Mouse (Mus musculus): Measurements from ENCODE around the gene Vac14.

Vac14 gene

DNA sequence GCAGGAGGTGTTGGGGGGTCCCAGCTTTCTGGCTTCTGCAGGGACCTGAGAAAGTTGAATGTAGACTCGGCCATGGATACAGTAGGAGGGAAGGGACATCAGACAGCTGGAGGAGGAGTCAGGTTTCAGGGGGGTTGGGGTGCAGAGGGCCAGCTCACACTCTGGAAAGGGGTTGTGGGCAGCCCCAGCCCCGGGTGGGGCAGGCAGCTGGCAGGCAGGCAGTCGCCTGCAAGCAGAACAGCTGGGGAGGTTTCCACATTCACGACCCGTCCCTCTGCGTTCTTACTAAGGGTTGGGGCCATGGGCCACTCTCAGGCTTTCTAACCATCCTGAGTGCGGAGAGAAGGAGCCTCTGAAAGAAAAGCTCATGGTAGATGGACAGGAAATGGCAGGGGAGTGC, 98.7 kb downstream of the Vac14 start:
- no peak for DNase-seq (ENCODE audit: low spot score in 2 of 2)

DNA sequence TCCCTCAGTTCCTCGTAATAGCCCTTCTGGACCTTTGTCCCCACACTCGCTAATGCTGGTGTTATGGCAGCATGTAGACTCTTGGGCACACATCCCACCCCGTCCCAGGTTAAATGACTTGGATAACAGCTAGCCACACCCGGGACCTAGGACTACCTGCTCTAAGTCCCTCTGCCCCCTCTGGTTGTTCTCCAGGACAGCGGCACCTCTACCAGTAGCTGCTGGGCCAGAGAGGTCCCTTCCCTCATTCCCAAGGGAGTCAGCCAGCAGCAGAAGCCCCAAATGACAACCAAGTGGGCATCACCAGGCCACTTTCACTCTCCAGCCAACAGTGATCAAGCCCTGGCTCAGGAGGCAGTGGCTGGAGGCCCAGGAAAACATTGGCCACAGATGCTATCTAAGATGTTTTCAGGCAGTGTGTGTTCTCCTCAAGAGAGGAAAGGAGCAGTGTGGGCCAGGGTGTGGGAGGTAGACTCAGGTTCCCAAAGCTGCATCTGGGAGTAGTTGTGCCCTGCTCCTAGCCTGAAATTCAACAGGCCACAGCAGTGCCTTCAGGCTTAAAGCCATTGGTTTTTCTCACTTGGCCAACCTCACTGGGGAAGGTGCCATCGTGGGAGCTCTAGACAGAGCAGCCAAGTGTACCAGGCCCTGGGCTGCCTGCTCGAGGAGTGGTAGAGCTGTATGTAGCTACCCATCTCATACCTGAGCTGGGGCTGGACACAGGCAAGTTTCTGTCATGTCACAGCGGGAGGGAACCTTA, 100.0 kb downstream of the Vac14 start:
- DNase-seq (ENCODE audit: low spot score in 2 of 2) = no peak

DNA sequence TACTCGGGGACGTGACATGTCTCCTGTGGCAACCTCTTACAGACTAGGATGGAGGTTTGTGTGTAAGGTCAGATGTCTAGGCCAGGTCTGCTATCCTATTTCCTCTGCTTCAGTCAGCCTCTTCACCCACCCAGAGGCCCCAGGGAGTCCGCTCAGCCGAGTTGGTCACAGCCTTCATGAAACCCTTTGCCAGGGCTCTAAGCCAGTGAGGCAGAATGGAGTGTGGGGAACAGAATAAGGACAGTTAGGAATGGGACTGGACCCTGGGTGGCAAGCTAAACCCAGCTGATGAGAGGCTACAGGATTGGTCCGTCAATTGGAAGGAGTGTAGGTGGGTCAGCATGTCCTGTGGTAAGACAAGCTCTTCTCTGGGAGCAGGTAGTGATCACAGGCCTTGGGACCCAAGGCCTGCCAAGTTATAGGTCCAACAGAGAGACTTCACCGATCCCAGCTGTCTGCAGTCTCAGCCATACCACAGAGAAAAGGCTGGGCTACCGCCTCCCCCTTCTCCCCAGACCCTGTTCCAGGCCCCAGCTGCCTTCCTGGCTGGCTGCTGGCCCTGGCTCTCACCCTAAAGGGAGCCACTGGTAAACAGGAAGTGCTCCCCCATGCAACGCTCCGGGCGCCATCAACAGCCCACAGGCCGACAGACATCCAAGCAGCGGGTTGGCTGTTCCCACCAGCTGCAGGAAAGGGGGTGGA, 100.7 kb downstream of the Vac14 start:
- DNase-seq (ENCODE audit: low spot score in 2 of 2) = peak in 1 of 2 experiments; percentile 67

DNA sequence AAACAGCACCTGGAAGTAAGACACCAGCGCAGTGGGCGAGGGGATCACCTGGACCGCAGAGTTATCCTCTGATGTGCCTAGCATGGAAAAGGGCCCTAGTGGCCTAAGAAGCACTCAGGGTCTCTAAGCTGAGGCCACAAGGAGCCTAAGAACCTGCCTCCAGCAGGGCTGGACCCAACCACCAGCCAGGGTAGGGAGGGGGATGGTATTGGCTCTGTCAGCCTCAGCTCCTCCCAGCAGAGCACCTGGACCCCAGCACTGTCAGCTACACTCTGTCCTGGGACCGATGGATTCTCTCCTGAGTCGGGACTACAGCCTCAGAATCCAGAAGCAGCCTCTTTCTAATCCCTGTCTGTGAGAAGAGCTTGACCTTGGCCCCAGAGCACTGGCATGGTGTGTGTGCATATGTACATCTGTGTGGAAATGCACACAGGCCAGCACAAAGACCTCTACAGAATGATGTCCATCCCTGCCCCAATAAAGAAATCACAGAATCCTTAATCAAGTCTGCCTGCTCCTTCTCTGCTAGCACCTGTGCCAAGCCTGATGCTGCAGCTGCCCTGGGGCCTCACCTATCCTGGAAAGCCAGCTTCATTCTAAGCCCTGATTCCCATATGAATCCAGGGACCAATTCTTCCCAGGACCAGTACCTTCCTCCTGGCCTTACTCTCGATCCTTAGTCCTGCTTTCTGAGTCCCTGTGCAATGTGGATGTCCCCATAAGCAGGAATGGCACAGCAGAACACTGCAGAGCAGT, 101.7 kb downstream of the Vac14 start:
- no peak for DNase-seq (ENCODE audit: low spot score in 2 of 2)

DNA sequence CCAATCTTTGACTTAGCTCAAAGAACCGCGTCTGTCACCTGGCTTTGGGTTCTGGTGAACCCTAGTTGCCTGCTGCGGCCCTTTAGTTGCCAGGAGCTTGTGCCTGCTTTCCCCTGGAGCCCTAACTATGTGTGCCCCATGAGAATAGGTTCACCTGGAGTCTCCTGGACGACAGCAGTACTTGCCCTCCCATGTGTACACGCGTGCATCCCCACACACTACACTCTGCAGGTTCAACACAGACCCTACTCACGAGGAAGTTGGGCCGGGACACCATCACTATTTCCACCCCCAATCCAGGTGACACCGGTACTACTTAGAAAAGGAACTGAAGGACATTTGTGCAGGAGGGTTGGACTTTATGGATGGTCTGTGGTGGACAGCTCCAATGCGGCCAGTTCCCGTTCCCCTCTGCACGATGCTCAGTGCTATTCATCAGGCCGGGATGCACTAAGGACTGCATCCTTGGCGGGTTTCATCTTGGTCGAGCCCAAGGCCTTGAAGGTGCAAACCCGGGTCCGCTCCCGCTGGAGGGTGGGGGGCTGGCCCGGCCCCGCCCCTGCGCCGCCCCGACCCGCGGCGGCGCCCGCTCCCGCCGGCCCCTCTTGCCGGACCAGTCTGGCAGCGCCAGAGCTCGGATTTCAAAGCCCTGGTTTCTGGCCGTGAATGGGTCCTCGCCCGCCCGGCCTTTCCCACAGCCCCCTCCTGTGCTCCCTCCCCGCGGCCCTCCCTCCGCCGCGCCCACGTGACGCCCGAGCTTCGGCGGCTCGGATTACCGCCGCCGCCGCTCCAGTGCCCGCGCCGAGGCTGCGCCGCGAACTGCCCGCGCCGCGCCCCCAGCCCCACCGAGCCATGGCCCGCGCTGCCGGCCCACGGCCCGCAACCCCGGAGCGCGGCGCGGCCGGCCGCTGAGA, 102.6 kb downstream of the Vac14 start, which contains the start of gene Mtss1l:
Gene Mtss1l, plus strand, starts transcription at position 792 of the 914 bp plus-strand sequence.
- peak; percentile 71 to 81 for DNase-seq (ENCODE audit: low spot score in 2 of 2)

DNA sequence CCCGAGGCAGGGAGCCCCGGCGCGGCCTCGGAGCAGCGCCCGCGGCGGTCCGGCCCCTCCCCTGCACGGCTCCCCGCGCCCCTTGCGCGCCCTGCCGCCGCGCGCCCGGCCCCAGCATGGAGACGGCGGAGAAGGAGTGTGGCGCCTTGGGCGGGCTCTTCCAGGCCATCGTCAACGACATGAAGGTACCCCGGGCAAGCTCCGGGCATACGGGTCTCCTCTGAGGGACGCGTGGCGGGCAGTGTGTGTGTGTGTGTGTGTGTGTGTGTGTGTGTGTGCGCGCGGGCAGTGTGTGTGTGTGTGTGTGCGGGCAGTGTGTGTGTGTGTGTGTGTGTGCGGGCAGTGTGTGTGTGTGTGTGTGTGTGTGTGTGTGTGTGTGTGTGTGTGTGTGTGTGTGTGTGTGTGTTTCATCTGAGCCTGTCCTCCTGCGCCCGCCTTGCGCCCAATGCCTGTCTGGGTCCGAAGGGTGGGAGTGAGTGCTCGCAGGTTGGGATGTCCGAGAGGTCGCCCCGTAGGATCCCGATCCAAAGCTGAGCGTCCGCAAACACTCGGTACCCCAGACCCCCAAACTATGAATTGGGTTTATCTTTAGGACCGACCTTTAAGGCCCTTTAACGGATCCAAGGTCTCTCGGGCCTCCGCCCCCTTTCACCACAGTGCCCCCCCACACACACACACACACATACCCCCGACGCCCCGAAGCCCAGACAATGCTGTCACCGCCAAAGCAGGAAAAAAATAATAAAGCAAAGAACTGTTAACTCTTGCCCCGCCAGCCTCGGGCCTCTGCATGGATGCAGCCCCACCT, 103.4 kb downstream of the Vac14 start:
- peak in 1 of 2 experiments; percentile 51 for DNase-seq (ENCODE audit: low spot score in 2 of 2)

DNA sequence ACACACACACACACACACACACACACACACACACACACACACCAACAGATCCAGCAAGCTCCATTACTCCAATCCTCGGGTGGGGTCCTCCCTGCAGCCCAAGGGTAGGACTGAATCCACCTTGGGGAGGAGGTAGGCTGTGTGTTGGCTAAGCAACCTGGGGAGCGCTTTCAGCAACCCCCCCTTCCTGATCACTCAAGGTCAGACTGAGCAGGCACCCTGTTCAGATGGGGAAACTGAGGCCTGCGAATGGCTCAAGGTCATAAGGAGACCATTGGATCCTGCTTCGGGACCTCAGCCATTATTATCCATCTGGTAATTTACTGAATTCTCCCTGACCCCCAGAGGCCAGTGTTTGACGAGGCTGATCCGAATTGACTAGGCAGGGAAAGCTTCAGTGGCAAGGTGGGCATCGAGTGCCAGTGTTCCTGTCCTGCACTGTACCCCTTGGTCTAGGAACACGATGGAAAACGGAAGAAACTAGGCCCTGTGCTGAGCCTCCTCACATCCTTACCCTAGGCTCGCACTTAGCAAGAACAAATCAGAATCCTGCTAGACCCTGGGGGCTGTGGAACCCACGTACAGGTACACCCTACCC, 104.1 kb downstream of the Vac14 start:
- no peak for DNase-seq (ENCODE audit: low spot score in 2 of 2)

DNA sequence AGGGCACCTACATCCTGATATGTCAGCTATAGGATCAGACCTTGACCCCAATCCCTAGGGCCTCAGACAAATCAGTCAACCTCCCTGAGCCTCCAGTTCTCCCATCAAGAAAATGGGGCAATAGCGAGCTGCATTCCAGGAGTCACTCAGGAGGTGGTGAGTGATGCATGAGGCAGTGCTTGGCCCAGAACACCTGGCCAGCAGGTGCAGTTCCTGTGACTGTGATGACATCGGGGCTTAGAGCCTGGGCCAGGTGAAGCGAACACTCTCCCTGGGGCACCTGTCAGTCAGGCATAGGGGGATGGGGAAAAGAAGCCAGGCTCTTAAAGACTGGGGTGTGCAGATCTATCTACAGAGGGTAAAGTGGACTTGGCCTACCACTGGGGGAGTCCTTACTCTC, 106.1 kb downstream of the Vac14 start:
- DNase-seq (ENCODE audit: low spot score in 2 of 2) = no peak

DNA sequence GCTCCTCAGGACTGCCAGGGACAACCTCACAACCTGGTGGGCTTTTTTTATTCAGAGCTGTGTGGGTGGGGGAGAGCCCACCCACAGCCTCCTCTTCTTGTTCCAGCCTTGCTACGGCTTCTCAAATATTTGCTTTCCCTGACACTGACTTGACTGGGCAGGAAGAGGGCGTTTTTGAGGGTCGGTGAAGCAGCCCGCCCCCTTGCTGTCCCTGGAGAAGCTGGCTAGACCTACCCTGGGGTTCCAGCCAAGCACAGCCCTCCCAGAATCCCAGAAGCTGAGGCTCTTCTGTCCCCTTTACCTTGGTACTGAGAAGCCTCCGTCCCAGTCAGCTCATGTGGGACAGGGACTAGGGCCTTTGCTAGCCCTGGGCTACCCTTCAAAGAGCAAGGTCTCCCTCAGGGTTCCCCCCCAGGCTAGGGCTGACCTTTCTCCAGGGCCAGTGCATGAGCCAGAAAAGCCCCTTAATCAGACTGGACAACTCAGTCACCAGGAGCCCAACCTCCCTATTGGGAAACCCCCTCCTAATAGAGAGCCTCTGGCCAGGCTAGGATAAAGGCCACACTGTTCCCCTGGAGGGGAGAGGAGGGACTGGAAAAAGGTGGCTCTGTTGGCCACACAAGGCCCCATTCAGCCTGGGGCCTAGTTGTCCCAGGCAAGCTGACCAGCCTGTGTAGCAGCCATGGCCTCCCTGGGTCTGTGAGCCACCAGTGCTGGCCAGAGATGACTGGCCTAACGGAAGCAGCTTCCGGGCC, 106.9 kb downstream of the Vac14 start:
- no peak for DNase-seq (ENCODE audit: low spot score in 2 of 2)

DNA sequence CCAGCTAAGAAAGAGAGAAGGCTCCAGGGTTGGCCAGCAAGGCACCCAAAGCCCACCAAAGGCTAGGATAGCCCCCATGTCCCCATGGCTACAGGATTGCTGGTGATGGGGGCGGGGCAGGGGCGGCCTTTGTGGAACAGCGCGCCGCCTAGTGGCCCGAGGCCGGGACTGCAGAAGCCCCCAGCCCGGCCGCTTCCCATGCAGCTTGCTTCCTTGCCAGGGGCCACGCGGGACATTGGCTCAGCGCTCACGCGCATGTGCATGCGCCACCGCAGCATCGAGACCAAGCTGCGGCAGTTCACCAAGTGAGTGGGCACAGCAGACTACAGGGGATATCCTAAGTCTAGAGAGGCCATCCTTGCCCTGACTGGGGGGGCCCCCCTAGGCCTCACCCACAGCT, 108.5 kb downstream of the Vac14 start:
- peak; percentile 84 to 95 for DNase-seq (ENCODE audit: low spot score in 2 of 2)

DNA sequence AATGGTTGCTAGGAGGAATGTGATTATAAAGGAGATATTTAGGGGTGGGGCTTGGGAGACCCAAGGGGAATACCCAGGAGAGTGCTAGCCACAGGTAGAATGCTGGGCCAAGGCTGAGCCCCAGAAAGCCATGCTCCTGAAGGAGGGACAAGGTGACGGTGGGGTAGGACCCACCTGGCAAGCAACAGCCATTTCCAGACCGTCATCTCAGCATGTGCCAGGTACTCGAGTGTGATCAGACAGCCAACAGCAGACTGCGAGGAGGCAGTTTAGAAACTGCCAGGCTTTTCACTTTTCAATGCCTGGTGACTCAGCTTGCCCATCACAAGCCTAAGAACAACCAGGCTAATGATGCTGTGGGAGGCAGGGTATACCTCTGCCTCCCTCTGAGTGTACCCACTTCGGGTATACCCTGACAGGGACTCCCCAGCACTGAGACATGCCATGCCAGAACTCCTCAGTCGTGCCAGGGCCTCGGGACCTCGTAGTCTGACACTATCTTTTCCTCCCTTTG, 113.0 kb downstream of the Vac14 start:
- DNase-seq (ENCODE audit: low spot score in 2 of 2) = no peak

DNA sequence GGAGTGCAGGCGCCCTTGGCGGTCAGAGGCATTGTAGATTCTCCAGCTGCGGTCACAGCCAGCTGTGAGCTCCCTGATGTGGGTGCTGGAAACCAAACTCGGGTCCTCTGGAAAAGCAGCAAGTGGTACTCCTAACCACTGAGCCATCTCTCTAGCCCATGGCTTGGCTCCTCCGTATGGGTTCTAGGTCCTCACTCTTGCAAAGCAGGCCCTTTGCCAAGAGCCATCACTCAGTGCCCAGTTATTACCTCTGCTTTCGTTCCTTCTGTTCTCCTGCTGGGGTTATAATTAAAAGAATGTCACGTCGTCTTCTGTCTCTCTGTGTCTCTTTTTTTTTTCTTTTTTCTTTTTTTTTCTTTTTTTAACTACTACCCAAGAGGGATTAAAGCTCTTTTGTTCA, 114.7 kb downstream of the Vac14 start:
- DNase-seq (ENCODE audit: low spot score in 2 of 2) = no peak

DNA sequence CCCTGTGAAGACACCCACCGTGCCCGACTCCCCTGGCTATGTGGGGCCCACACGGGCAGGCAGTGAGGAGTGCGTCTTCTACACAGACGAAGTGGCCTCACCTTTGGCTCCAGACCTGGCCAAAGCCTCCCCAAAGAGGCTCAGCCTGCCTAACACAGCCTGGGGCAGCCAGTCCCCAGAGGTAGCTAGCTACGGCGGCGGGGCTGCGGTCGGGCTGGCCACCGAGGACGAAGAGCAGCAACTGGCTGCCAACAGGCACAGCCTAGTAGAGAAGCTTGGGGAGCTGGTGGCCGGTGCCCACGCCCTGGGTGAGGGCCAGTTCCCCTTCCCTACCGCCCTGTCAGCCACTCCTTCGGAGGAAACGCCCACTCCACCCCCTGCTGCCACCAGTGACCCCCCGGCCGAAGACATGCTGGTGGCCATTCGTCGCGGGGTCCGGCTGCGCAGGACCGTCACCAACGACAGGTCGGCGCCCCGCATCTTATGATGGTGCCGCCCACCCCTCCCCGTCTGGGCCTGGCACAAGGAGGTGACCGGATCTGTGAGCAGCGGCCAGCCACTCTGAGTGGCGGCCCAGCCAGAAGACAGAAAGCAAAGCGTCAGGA, 120.3 kb downstream of the Vac14 start:
- peak in 1 of 2 experiments; percentile 19 for DNase-seq (ENCODE audit: low spot score in 2 of 2)

DNA sequence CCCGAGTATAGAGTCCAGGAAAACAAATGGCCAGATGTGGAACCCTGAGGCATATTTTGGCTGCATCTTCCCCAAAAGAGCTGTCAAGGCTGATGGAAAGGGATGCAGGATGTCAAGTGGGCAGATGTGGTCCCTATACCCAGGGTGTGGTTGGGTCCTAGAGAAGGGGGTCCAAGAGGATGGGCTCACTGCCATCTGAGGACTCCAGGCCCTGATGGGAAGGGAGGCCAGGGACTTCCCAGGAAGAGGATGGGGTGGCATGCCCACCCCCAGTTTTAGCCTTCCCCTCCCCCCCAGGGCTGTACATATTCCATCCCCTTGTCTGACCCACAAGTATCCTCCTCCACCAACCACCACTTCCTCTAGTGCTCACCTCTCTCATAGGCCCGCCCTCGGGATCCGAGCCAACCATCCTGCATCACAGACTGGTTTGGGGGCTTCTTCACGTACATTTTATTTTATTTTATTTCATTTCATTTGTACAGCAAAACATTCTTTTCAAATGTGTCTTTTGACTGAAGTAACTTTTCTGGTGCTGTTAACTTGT, 122.3 kb downstream of the Vac14 start:
- no peak for DNase-seq (ENCODE audit: low spot score in 2 of 2)

DNA sequence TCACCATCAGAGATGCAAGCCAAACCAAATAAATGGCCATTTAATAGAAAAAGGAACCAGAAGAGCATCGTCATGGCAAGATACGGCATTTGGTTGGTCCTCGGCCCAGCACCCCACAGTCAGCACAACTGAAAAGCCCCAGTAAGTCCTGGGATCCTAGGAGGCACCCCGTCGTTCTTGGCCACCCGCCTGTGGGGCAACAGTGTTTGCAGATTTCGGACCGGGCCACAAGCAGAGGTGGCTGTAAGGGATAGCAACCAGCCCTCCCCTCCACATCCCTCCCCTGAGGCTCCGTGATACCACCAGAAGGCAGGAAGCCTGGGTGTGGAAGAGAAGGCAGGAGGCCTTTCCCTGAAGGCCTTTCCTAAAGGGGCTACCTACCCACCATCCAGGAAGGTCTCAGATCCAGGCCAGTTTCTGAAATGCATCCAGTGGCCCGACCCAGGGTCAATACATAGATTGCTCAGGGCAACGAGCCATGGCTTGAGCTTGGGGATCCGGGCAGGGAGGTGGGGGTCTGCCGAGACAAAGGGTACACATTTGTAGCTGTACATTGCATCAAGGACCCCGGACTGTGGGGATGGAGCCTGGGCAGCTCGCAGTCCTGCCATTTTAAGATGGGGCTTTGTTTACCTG, 123.5 kb downstream of the Vac14 start:
- no peak for DNase-seq (ENCODE audit: low spot score in 2 of 2)

DNA sequence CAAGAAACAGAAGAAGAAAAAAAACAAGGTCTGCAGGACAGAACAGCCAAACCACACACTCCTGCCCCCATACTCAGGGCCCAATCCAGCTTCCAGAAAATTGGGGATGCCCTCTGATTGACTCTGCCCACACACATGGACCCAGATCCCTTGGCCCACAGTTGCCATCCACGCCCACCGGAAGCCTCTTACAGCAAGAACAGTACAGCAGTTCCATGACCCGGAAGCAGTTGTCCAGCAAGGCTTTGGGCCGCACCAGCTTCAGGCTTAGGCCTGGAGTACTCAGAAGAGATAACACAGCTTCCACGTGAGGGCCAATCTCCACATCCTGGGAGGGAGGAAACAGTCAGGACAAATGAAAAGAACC, 124.0 kb downstream of the Vac14 start:
- no peak for DNase-seq (ENCODE audit: low spot score in 2 of 2)

DNA sequence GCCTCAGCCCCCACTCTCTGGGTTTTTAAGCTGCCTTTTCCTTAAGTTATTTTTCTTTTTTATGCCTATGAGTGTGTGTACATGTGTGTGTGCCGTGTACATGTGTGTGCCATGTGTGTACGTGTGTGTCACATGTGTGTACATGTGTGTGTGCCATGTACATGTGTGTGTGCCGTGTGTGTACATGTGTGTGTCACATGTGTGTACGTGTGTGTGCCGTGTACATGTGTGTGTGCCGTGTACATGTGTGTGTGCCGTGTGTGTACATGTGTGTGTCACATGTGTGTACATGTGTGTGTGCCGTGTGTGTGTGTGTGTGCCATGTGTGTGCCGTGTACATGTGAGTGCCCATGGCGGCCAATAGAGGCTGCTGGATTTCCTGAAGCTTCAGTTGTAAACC, 126.8 kb downstream of the Vac14 start:
- DNase-seq (ENCODE audit: low spot score in 2 of 2) = no peak

DNA sequence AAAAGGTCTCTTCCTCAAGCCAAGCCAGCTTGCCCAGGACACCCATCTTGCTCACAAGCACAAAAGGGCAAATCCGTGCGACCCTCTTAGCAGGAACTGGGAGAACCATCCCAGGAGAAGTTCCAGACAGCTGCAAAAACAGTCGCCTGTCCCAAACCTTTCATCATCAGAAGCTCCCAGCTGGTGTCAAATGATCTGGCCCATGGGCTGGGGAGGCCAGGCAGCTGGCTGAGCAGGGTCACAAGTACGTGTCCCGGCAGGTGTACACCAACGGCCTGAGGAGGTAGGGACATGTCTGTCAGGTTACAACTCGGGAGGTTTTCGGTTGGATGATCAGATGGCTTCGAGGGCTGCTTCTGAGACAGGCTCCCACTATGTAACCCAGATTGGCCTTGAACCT, 128.3 kb downstream of the Vac14 start:
- DNase-seq (ENCODE audit: low spot score in 2 of 2) = no peak

Measured in cerebellum, postnatal 4 days (tissue).